Mouse (Mus musculus) heart, postnatal 0 days (tissue): ENCODE measurements around the gene Ppbp. TPM values are rescaled to one million over a fixed set of nuclear protein-coding genes. Genes with fewer than 3 reads are reported as not detected.

Source experiments
- ATAC-seq: fragments of 200-750 bp; cut with Nextera tagmentation; 2 replicates; pipeline ENCODE4 v1.8.0; 2017; ENCODE audit warnings: low read depth, moderate number of reproducible peaks, moderate library complexity; ENCODE audit not compliant: insufficient read depth
- DNase-seq: peaks from one replicate; pipeline ENCODE4 v3.0.0-alpha.2; 2016; ENCODE audit warnings: low spot score
- H3K27ac ChIP-seq: fragments of 300-500 bp; sonication (generic); 2 replicates; pipeline ENCODE4 v1.5.1; 2014; ENCODE audit warnings: low read depth, mild to moderate bottlenecking
- H3K27me3 ChIP-seq: fragments of 300-500 bp; sonication (generic); 2 replicates; pipeline ENCODE4 v1.6.1; 2014; ENCODE audit warnings: low read length, mixed read lengths; ENCODE audit not compliant: control insufficient read depth, insufficient read depth
- H3K36me3 ChIP-seq: fragments of 300-500 bp; sonication (generic); replicated peaks from 2 replicates; pipeline ENCODE4 v1.6.1; 2014; ENCODE audit warnings: low read length, mixed read lengths; ENCODE audit not compliant: control insufficient read depth, insufficient read depth
- H3K4me1 ChIP-seq: fragments of 300-500 bp; sonication (generic); 2 replicates; pipeline ENCODE4 v1.6.1; 2014; ENCODE audit warnings: antibody characterized with exemption; ENCODE audit not compliant: control insufficient read depth, insufficient read depth
- H3K4me2 ChIP-seq: fragments of 300-500 bp; sonication (generic); 2 replicates; pipeline ENCODE4 v1.6.1; 2014; ENCODE audit warnings: low read depth, mild to moderate bottlenecking, low read length, moderate library complexity
- H3K4me3 ChIP-seq: fragments of 300-500 bp; sonication (generic); 2 replicates; pipeline ENCODE4 v1.5.1; 2014; ENCODE audit warnings: low read depth, low read length
- H3K9ac ChIP-seq: fragments of 300-500 bp; sonication (generic); replicated peaks from 2 replicates; pipeline ENCODE4 v1.6.1; 2014; ENCODE audit warnings: low read depth, low read length, mixed read lengths
- H3K9me3 ChIP-seq: fragments of 300-500 bp; sonication (generic); replicated peaks from 2 replicates; pipeline ENCODE4 v1.6.1; 2016; ENCODE audit warnings: low read length; ENCODE audit not compliant: control insufficient read depth
- CTCF ChIP-seq: IDR thresholded peaks from 2 replicates; pipeline ENCODE4 v1.5.1; 2016; ENCODE audit warnings: antibody characterized with exemption, control low read depth, low read depth
- EP300 ChIP-seq: IDR thresholded peaks from 2 replicates; pipeline ENCODE4 v1.6.1; 2016; ENCODE audit warnings: antibody characterized with exemption, low read depth
- WGBS: fragments of 180-500 bp; shearing (Covaris S2); extraction: QIAGEN DNeasy Blood & Tissue Kit; methylation state at CpG from one replicate; pipeline ENCODE4 v1.1.7; 2014; 5-methylcytosine and 5-hydroxymethylcytosine counted together
- polyA plus RNA-seq: library from polyadenylated mRNA; unstranded; fragments of >200 nt; fragmentation: Nextera tagmentation; extraction: Ambion mirVana; gene quantifications from 2 replicates; pipeline ENCODE4 v1.2.1, GENCODE M21; 2015
- total RNA-seq: library from RNA; depleted of rRNA; stranded (reverse); fragments of >200 nt; gene quantifications from 2 replicates; pipeline ENCODE4 v1.2.3, GENCODE M21; 2014; ENCODE audit warnings: low replicate concordance; rRNA removed

Ppbp gene
- total RNA-seq (2.9 and 4.8 TPM in 2 replicates), polyA plus RNA-seq (1.1 and 1.5 TPM in 2 replicates)

DNA sequence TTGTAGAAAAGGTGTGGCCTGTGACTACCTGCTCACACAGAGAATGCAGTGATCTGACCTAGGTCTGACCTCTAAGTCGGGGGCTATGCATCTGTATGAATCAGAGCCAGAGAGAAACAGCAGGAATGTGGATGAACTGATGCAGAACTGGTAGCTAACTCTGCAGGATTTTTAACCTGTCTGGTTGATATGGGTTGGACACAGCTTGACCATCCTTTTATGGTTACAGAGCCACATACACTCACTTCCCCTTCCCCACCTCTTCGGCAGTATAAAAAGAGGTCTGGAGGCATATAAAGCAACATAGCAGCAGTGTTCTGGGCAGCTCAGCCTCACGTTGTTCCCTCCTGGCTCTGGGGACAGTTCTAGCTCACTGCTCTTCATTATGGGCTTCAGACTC lies at the start of gene Ppbp:
Ppbp (plus strand) TSS at position 301 of the 400 bp plus-strand sequence.
- H3K9me3 ChIP-seq: no peaks in the 10 kb centered on the region
- no peak for DNase-seq
- no peaks in the 10 kb centered on the region for H3K27me3 ChIP-seq
- no peak for TF ChIP-seq CTCF
- TF ChIP-seq EP300: no peak
- no peak for ATAC-seq
- 60% methylated on average over 3 of the region's 3 CpGs for WGBS
- no peaks in the 10 kb centered on the region for H3K4me1 ChIP-seq
- H3K36me3 ChIP-seq: no peaks in the 10 kb centered on the region
- H3K4me3 ChIP-seq: no peak within 1 kb of the TSS
- H3K27ac ChIP-seq: no peak within 1 kb of the TSS
- H3K9ac ChIP-seq: no peak within 1 kb of the TSS
- no peak within 1 kb of the TSS for H3K4me2 ChIP-seq

DNA sequence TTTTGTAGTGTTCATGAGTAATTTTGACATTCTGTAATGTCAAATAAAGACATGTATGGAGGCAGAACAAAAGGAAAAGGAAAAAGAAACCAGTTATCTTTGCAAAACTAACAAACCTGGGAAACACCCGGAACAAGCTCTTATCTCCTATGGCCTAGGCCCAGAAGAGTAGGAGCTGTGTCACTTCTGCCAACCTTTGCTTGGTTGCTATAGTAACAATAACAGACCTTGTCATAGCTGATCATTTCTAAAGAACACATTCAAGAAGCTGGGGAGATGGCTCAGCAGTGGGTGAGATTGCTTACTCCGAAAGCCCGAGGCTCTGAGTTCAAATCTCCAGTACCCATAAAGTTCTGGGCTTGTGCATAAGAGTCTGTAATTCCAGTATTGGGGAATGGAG lies 45.7 kb upstream of the Ppbp start:
- no peak for TF ChIP-seq CTCF
- TF ChIP-seq EP300: no peak
- no peaks in the 10 kb centered on the region for H3K36me3 ChIP-seq
- no peak overlapping the region for H3K4me3 ChIP-seq
- H3K27me3 ChIP-seq: no peaks in the 10 kb centered on the region
- no peak for ATAC-seq
- no peak for DNase-seq
- H3K4me2 ChIP-seq: no peak overlapping the region
- H3K9me3 ChIP-seq: no peaks in the 10 kb centered on the region
- no peaks in the 10 kb centered on the region for H3K4me1 ChIP-seq
- H3K9ac ChIP-seq: no peak overlapping the region
- H3K27ac ChIP-seq: no peak overlapping the region
- WGBS: 75% methylated on average over 3 of the region's 3 CpGs

DNA sequence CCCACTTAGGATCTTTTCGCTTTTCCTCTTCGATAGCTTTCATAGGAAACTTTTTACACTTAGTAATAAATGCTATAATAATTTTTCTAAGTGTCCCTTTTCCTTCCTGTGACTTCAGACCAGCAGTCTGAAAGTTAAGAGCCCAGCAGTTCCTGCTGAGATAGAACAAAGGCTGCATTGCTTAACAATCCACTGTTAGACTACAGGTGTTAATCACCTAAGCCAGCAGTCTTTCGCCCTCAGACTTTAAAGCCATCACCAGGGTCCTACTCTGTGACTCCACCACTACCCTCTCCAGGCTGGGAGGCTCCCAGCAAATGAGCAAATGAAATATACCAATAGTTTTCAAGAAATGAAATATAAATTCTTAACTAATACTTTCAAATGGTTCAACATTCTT lies 40.1 kb upstream of the Ppbp start:
- WGBS: 71% methylated on average over 3 of the region's 3 CpGs
- Histone ChIP-seq H3K36me3 (no peaks in the 10 kb centered on the region), H3K4me1 (no peaks in the 10 kb centered on the region), H3K4me3 (no peak overlapping the region), H3K9me3 (no peaks in the 10 kb centered on the region), H3K4me2 (no peak overlapping the region), H3K9ac (no peak overlapping the region), H3K27ac (no peak overlapping the region), H3K27me3 (no peaks in the 10 kb centered on the region)
- DNase-seq (no peak), ATAC-seq (no peak)
- TF ChIP-seq EP300 (no peak), CTCF (no peak)

DNA sequence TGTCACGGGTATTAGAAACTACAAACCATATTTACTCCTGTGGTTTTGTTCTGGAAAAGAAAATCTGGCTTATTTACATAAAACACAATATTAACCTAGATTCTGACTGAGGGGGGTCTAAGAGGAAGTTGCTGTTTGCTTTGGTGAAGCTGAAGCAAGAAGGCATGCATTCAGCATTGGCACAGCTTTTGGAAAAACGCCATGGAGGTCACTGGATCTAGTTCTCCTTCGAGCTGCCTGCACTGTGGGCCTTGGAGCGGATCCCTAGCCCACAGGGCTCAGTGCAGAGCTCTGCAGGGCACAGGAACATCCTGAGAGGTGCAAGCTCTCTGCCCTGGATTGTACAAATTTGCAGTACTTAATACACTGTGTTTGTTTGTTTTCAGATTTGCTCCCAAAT lies 36.8 kb upstream of the Ppbp start:
- Histone ChIP-seq H3K27me3 (no peaks in the 10 kb centered on the region), H3K4me3 (no peak overlapping the region), H3K4me2 (no peak overlapping the region), H3K27ac (no peak overlapping the region), H3K9ac (no peak overlapping the region), H3K36me3 (no peaks in the 10 kb centered on the region), H3K4me1 (no peaks in the 10 kb centered on the region), H3K9me3 (no peaks in the 10 kb centered on the region)
- 66% methylated on average over 4 of the region's 4 CpGs for WGBS
- ATAC-seq (no peak), DNase-seq (no peak)
- TF ChIP-seq EP300 (no peak), CTCF (no peak)

DNA sequence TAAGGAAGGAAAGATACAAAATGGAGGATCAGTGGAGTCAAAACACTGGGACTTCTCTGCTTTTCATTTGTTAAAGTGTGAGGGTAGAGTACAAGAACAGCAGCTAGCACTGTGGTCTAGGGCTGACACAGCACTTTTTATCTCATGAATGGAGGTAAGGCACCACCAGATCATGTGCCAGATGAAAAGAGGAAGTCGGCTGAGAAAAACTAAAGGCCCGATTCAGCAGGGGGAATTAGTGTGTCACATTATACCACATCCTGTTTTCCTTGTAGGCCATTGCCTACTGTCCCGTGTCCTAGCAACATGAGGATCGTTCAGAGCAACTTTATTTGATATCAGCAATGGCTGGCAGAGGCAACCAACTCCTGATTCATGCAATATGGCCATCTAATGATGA lies 26.3 kb upstream of the Ppbp start:
- DNase-seq (no peak), ATAC-seq (no peak)
- H3K27me3 ChIP-seq: no peaks in the 10 kb centered on the region
- no peak for TF ChIP-seq CTCF
- no peak for TF ChIP-seq EP300
- H3K36me3 ChIP-seq: no peaks in the 10 kb centered on the region
- no peak overlapping the region for H3K9ac ChIP-seq
- H3K9me3 ChIP-seq: no peaks in the 10 kb centered on the region
- H3K27ac ChIP-seq: no peak overlapping the region
- WGBS: 45% methylated on average over 4 of the region's 4 CpGs
- no peak overlapping the region for H3K4me3 ChIP-seq
- no peaks in the 10 kb centered on the region for H3K4me1 ChIP-seq
- H3K4me2 ChIP-seq: no peak overlapping the region

- Histone ChIP-seq H3K36me3 (no peaks in the 10 kb centered on the region), H3K4me3 (no peak overlapping the region), H3K9ac (no peak overlapping the region), H3K9me3 (no peaks in the 10 kb centered on the region), H3K27ac (no peak overlapping the region), H3K4me2 (no peak overlapping the region), H3K27me3 (peaks cover 3% of the 10 kb centered on the region), H3K4me1 (peaks cover 8% of the 10 kb centered on the region; the same call in 1 of the 2 replicates)
- no peak for TF ChIP-seq CTCF
- TF ChIP-seq EP300: no peak
- no peak for DNase-seq
- no peak for ATAC-seq
- WGBS: 87% methylated on average over 1 of the region's 1 CpGs
Measured at GRCm38 (mm10) chr5:90753934-90754333, 14.4 kb upstream of the Ppbp start.
